7 mouse cellular contexts compared by ENCODE assay signal in the genomic region with DNA sequence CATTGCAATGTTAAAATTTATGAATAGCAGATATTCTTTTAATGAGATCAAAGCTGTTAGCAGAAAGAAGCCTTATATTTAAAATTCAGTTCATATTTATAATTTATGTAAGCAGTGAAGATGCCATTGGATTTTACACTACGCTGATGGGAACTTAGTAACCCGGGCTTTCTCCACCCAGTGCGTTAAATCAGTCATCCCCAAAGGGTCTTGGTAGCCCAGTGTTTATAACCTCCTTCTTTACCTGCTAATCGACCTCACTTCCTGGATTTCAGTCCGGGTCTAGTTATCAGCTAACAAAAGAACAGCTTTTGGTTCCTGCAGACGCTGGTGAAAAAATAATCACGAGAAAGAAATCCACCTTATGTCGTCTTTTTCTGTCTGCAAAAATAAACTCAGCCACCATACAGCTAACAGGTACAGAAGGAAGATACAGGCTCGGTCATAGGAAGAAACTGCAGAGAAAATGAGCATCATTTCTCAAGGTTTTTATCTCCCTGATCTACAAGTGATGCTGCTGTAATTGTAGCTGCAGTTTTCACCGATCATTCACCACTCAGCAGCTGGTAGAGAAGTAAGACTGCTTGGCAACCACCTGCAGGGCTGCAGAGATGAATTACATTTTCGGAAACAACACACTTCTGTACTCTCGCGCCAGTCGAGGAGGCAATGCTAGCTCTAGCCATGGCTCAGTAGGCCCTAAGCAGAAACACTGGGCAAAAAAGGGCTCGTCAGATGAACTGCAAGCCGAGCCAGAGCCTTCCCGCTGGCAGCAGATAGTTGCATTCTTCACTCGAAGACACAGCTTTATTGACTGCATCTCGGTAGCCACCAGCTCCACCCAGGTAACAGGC.
A peak's percentile ranks its signal among the peaks of the same experiment; 100 is the strongest.
DNase-seq lines count a peak whose midpoint lies in the region; ATAC-seq and TF ChIP-seq lines count a peak whose summit lies in the region.

No protein-coding gene starts in this region.

- peak overlapping the region; percentile 42 for H3K4me2 ChIP-seq in hindbrain, postnatal 0 days (ENCODE audit: low read depth, low read length)
- H3K4me2 ChIP-seq in neural tube, embryonic 13.5 days: peak overlapping the region; percentile 12

- H3K27ac ChIP-seq in bone marrow macrophage, adult 2 months (ENCODE audit: insufficient read depth, low read depth, low read length): peak overlapping the region; percentile 65
- H3K27ac ChIP-seq in hindbrain, postnatal 0 days: peak overlapping the region; percentile 83
- H3K27ac ChIP-seq in neural tube, embryonic 13.5 days (replicated peaks): peak overlapping the region; percentile 62

- ATAC-seq in hindbrain, postnatal 0 days: peak; percentile 84
- ATAC-seq in neural tube, embryonic 13.5 days (ENCODE audit: low read depth): no peak

- no peaks in the 10 kb centered on the region for H3K27me3 ChIP-seq in hindbrain, postnatal 0 days (ENCODE audit: insufficient read depth, low read length)
- no peaks in the 10 kb centered on the region for H3K27me3 ChIP-seq in neural tube, embryonic 13.5 days

- H3K9me3 ChIP-seq in hindbrain, postnatal 0 days (ENCODE audit: low read length): no peaks in the 10 kb centered on the region
- H3K9me3 ChIP-seq in neural tube, embryonic 13.5 days: no peaks in the 10 kb centered on the region

- peaks cover 12% of the 10 kb centered on the region for H3K4me1 ChIP-seq in bone marrow macrophage, adult 2 months (ENCODE audit: control insufficient read depth, insufficient read depth, low read length)
- H3K4me1 ChIP-seq in hindbrain, postnatal 0 days (ENCODE audit: insufficient read depth, low read length): peaks cover 3% of the 10 kb centered on the region; the same call in 1 of the 2 replicates
- H3K4me1 ChIP-seq in neural tube, embryonic 13.5 days (replicated peaks): peaks cover 7% of the 10 kb centered on the region; the same call in 1 of the 2 replicates

- TF ChIP-seq CTCF in bone marrow macrophage, adult 2 months (IDR thresholded peaks at IDR 0.05; ENCODE audit: low read depth, low read length): no peak
- no peak for TF ChIP-seq CTCF in hindbrain, postnatal 0 days (IDR thresholded peaks at IDR 0.05; ENCODE audit: low read depth)

- WGBS in hindbrain, postnatal 0 days: 39% methylated on average over 19 of the region's 19 CpGs
- 69% methylated on average over 19 of the region's 19 CpGs for WGBS in neural tube, embryonic 13.5 days

- peak overlapping the region; percentile 9; the same call in 1 of the 2 replicates for H3K4me3 ChIP-seq in bone marrow macrophage, adult 2 months (ENCODE audit: insufficient read depth, low read length)
- H3K4me3 ChIP-seq in hindbrain, postnatal 0 days (ENCODE audit: low read length): peak overlapping the region; percentile 22
- H3K4me3 ChIP-seq in neural tube, embryonic 13.5 days: no peak overlapping the region

- no peaks in the 10 kb centered on the region for H3K36me3 ChIP-seq in hindbrain, postnatal 0 days (ENCODE audit: insufficient read depth, low read length)
- no peaks in the 10 kb centered on the region for H3K36me3 ChIP-seq in neural tube, embryonic 13.5 days

- H3K9ac ChIP-seq in hindbrain, postnatal 0 days (replicated peaks; ENCODE audit: low read length): peak overlapping the region; percentile 6; the same call in 1 of the 2 replicates
- no peak overlapping the region for H3K9ac ChIP-seq in neural tube, embryonic 13.5 days

- TF ChIP-seq POLR2A in bone marrow macrophage, adult 2 months (IDR thresholded peaks at IDR 0.05; ENCODE audit: borderline replicate concordance, low read depth, low read length): no peak

- DNase-seq in cerebellum, postnatal 10 days: peak; percentile 54 to 61
- peak; percentile 70 for DNase-seq in hindbrain, postnatal 0 days (ENCODE audit: low spot score)
- DNase-seq in lung, postnatal 14 days: no peak
- DNase-seq in kidney, postnatal 25 days: no peak
- DNase-seq in urinary bladder, adult 18-20 months (ENCODE audit: low spot score in 2 of 2): no peak

Comparison
In these comparisons a context has a peak if more than half of its experiments do, and no peak if none do; other contexts are left out.
1. DNase-seq: peak in cerebellum, postnatal 10 days (2 of 2) and hindbrain, postnatal 0 days (single experiment); none in lung, postnatal 14 days (single experiment), kidney, postnatal 25 days (0 of 2) and urinary bladder, adult 18-20 months (0 of 2).
2. Peak in every context shown above with its lines, with median percentiles within 50 percentile points of each other: H3K27ac ChIP-seq.